Mouse (Mus musculus): ENCODE measurements at regions not wholly inside any gene's neighbourhood (a gene's known extent, or its start where the extent isn't known, plus 50 kb on each side); places are given as distances from the start of the nearest gene placed in this dataset.

DNA sequence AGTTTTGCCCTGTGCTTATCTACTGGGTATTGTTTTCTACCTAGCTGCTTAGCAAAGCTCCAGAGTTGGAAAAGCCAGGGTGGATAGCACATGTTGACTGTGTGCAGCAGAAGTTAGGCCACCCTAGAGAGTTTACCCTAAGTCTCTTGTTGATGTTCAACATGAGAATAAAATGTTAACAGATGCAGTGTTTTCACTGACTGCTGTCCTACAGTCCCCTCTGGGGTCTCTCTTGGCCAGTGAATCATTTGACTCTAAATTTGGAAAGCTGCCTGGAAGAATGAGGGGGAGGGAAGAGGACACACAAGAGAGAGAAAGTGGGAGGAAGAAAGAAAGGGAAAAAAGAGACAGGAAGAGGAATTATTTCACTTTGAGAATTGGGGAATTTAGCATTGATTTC is 90.8 kb upstream of the P3h2 start:
- TF ChIP-seq EP300 (optimal IDR thresholded peaks at IDR 0.05): no peak
- TF ChIP-seq CTCF (IDR thresholded peaks at IDR 0.05; ENCODE audit: low read depth): no peak
